In the genomic region with DNA sequence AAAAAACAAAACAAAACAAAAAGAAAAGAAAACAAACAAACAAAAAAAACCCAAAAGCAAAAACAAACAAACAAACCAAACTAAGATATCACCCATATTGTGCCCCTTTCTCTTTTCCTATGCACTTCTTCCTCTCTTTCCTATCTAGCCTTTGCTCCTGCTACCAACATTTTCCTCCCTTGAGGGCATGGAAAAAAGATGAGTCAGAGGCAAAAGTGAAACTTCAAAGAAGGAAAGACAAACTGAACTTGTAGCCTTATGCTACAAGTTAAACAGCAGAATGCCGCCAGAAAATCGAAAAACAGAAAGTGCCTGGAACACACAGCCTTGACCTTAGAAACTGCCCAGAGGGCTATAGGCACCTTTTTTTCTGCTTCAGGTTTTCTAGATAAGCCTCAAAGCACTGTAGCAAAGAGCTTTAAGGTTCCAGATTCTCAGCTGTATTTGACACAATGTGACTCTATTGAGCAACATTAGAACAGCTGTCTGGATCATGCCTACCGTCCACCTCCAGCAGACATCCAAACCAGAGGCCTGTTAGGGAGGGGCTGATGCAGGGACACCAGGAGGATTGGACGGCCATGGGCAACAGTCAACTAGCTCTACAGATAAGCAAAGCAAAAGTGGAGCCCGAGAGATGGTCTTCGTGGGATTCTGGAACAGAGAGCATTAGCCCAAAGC, we compare ENCODE assay signal across 19 mouse cellular contexts. TPM values are rescaled to one million over a fixed set of nuclear protein-coding genes. Genes with fewer than 3 reads are reported as not detected.
DNase-seq lines count a peak whose midpoint lies in the region; ATAC-seq and TF ChIP-seq lines count a peak whose summit lies in the region.
"Had no signal": no experiment of that assay in that cellular context is flagged by ENCODE, and none has a peak within 500 bp of the region (broad histone marks: within the 10 kb centered on the region; RNA-seq: fewer than 3 reads in every experiment).

No protein-coding gene starts in this region.

- H3K4me1 ChIP-seq in liver, embryonic 15.5 days (replicated peaks), result peaks cover 12% of the 10 kb centered on the region
- H3K4me1 ChIP-seq in liver, embryonic 12.5 days, result peaks cover 8% of the 10 kb centered on the region
- no peaks in the 10 kb centered on the region; the same call in 1 of the 2 replicates for H3K4me1 ChIP-seq in liver, embryonic 16.5 days (ENCODE audit: control insufficient read depth, low read depth, low read length)
- H3K4me1 ChIP-seq: forebrain, embryonic 12.5 days; heart, embryonic 13.5 days; hindbrain, embryonic 15.5 days; intestine, embryonic 15.5 days; midbrain, embryonic 12.5 days; neural tube, embryonic 15.5 days had no signal

- no peak overlapping the region for H3K9ac ChIP-seq in liver, embryonic 15.5 days
- H3K9ac ChIP-seq in liver, embryonic 12.5 days, result no peak overlapping the region
- no peak overlapping the region for H3K9ac ChIP-seq in liver, embryonic 16.5 days (ENCODE audit: low read depth, low read length)
- H3K9ac ChIP-seq: forebrain, embryonic 12.5 days; heart, embryonic 13.5 days; hindbrain, embryonic 15.5 days; intestine, embryonic 15.5 days; midbrain, embryonic 12.5 days; neural tube, embryonic 15.5 days had no signal

- DNase-seq in NIH3T3 (ENCODE audit: low read depth), result peak; percentile 60
- no peak for DNase-seq in cerebellum, postnatal 10 days
- DNase-seq in urinary bladder, postnatal 4 days (ENCODE audit: low spot score in 2 of 2), result no peak
- DNase-seq: adrenal gland, postnatal 10 days; cerebellum, adult 2 months; heart, adult 18-20 months; heart, postnatal 36 days; lung, adult 2 months had no signal

- ATAC-seq in liver, embryonic 15.5 days (ENCODE audit: insufficient read depth), result peak; percentile 37; the same call in 1 of the 2 replicates
- no peak for ATAC-seq in liver, embryonic 12.5 days
- ATAC-seq in liver, embryonic 16.5 days (ENCODE audit: low read depth), result 0 out of 2 replicates have a peak, but pooled peaks have one; percentile 37
- ATAC-seq: intestine, embryonic 15.5 days had no signal

- H3K4me2 ChIP-seq in liver, embryonic 15.5 days, result peak overlapping the region; percentile 23; the same call in 1 of the 2 replicates
- no peak overlapping the region for H3K4me2 ChIP-seq in liver, embryonic 12.5 days
- H3K4me2 ChIP-seq in liver, embryonic 16.5 days (ENCODE audit: low read depth, low read length), result 0 out of 2 replicates have a peak overlapping the region, but pooled peaks have one; percentile 5
- peak overlapping the region; percentile 46 for H3K4me2 ChIP-seq in myocyte (ENCODE audit: low read depth)
- H3K4me2 ChIP-seq: forebrain, embryonic 12.5 days; heart, embryonic 13.5 days; hindbrain, embryonic 15.5 days; intestine, embryonic 15.5 days; midbrain, embryonic 12.5 days; neural tube, embryonic 15.5 days had no signal

- no peaks in the 10 kb centered on the region for H3K27me3 ChIP-seq in liver, embryonic 15.5 days
- H3K27me3 ChIP-seq in liver, embryonic 12.5 days (replicated peaks), result peaks cover 9% of the 10 kb centered on the region; the same call in 1 of the 2 replicates
- no peaks in the 10 kb centered on the region for H3K27me3 ChIP-seq in liver, embryonic 16.5 days (ENCODE audit: control insufficient read depth, insufficient read depth, low read depth, low read length)
- no peaks in the 10 kb centered on the region for H3K27me3 ChIP-seq in myocyte (ENCODE audit: control insufficient read depth, insufficient read depth, insufficient read length)
- H3K27me3 ChIP-seq: forebrain, embryonic 12.5 days; heart, embryonic 13.5 days; hindbrain, embryonic 15.5 days; intestine, embryonic 15.5 days; midbrain, embryonic 12.5 days; neural tube, embryonic 15.5 days had no signal

- H3K9me3 ChIP-seq in liver, embryonic 15.5 days (replicated peaks), result no peaks in the 10 kb centered on the region
- no peaks in the 10 kb centered on the region for H3K9me3 ChIP-seq in liver, embryonic 12.5 days (replicated peaks)
- H3K9me3 ChIP-seq in liver, embryonic 16.5 days (replicated peaks; ENCODE audit: control insufficient read depth, low read length), result no peaks in the 10 kb centered on the region
- H3K9me3 ChIP-seq: forebrain, embryonic 12.5 days; heart, embryonic 13.5 days; hindbrain, embryonic 15.5 days; intestine, embryonic 15.5 days; midbrain, embryonic 12.5 days; neural tube, embryonic 15.5 days had no signal

- H3K36me3 ChIP-seq in liver, embryonic 15.5 days (replicated peaks), result no peaks in the 10 kb centered on the region
- no peaks in the 10 kb centered on the region for H3K36me3 ChIP-seq in liver, embryonic 12.5 days
- no peaks in the 10 kb centered on the region for H3K36me3 ChIP-seq in liver, embryonic 16.5 days (ENCODE audit: control insufficient read depth, insufficient read depth)
- H3K36me3 ChIP-seq in myocyte (ENCODE audit: control insufficient read depth, insufficient read depth), result no peaks in the 10 kb centered on the region
- H3K36me3 ChIP-seq: forebrain, embryonic 12.5 days; heart, embryonic 13.5 days; hindbrain, embryonic 15.5 days; intestine, embryonic 15.5 days; midbrain, embryonic 12.5 days; neural tube, embryonic 15.5 days had no signal

- no peak overlapping the region for H3K4me3 ChIP-seq in liver, embryonic 15.5 days (replicated peaks)
- no peak overlapping the region for H3K4me3 ChIP-seq in liver, embryonic 12.5 days
- no peak overlapping the region for H3K4me3 ChIP-seq in liver, embryonic 16.5 days (ENCODE audit: low read depth, low read length)
- no peak overlapping the region for H3K4me3 ChIP-seq in myocyte
- H3K4me3 ChIP-seq: forebrain, embryonic 12.5 days; heart, embryonic 13.5 days; hindbrain, embryonic 15.5 days; intestine, embryonic 15.5 days; midbrain, embryonic 12.5 days; neural tube, embryonic 15.5 days had no signal

- TF ChIP-seq POLR2A in myocyte (IDR thresholded peaks at IDR 0.05; ENCODE audit: insufficient read length, low read depth), result no peak

- 49% methylated on average over 6 of the region's 6 CpGs for WGBS in liver, embryonic 15.5 days (ENCODE audit: insufficient replicate concordance)
- 53% methylated on average over 6 of the region's 6 CpGs for WGBS in liver, embryonic 12.5 days (ENCODE audit: insufficient replicate concordance)
- 52% methylated on average over 6 of the region's 6 CpGs for WGBS in liver, embryonic 16.5 days (ENCODE audit: insufficient replicate concordance)

- peak overlapping the region; percentile 61 for H3K27ac ChIP-seq in liver, embryonic 15.5 days (replicated peaks)
- no peak overlapping the region for H3K27ac ChIP-seq in liver, embryonic 12.5 days
- peak overlapping the region; percentile 34 for H3K27ac ChIP-seq in liver, embryonic 16.5 days (ENCODE audit: low read length)
- H3K27ac ChIP-seq: forebrain, embryonic 12.5 days; heart, embryonic 13.5 days; hindbrain, embryonic 15.5 days; intestine, embryonic 15.5 days; midbrain, embryonic 12.5 days; neural tube, embryonic 15.5 days; stomach, postnatal 0 days had no signal

- no peaks in the 10 kb centered on the region for H3K79me2 ChIP-seq in myocyte (ENCODE audit: control insufficient read depth, insufficient read depth)

- H3ac ChIP-seq in myocyte (ENCODE audit: control insufficient read depth, insufficient read length), result no peak overlapping the region

TF ChIP-seq in myocyte, 11 proteins besides CTCF, POLR2A, EP300 and RAD21:
- no peak for TF ChIP-seq TCF3 (IDR thresholded peaks at IDR 0.05; ENCODE audit: insufficient read length, low read depth)
- TF ChIP-seq MAX (IDR thresholded peaks at IDR 0.05; ENCODE audit: low read depth), result no peak
- TF ChIP-seq MYOD1 (IDR thresholded peaks at IDR 0.05; ENCODE audit: control insufficient read depth in 1 of 3, insufficient read length in 2 of 3, low read depth in 2 of 3), result peak in 2 of 3 experiments; percentile 30 to 39
- TF ChIP-seq CEBPB (IDR thresholded peaks at IDR 0.05; ENCODE audit: insufficient read depth, poor library complexity, severe bottlenecking), result peak; percentile 87

RNA-seq across cellular contexts. Expression of a gene that starts 1.9 kb away (rescaled TPM):
- polyA plus RNA-seq in liver, embryonic 15.5 days (2015; fragmentation: Nextera tagmentation; extraction: Ambion mirVana), result 3.9 and 4.2 TPM in 2 replicates
- polyA plus RNA-seq in liver, embryonic 12.5 days (2016; fragmentation: Nextera tagmentation; extraction: Ambion mirVana), result 1.3 and 2.0 TPM in 2 replicates
- polyA plus RNA-seq in liver, embryonic 16.5 days (2015; fragmentation: Nextera tagmentation; extraction: Ambion mirVana), result 4.1 and 4.3 TPM in 2 replicates
- polyA plus RNA-seq in myocyte (2012; fragmentation: generic; extraction: Trizol), result 2.1 TPM

RNA-seq across cellular contexts. Expression of a gene that starts 40.5 kb away (rescaled TPM):
- polyA plus RNA-seq in liver, embryonic 15.5 days (2015; fragmentation: Nextera tagmentation; extraction: Ambion mirVana), result 4.8 and 5.7 TPM in 2 replicates
- 1.7 and 1.9 TPM in 2 replicates for polyA plus RNA-seq in liver, embryonic 12.5 days (2016; fragmentation: Nextera tagmentation; extraction: Ambion mirVana)
- 6.1 and 6.7 TPM in 2 replicates for polyA plus RNA-seq in liver, embryonic 16.5 days (2015; fragmentation: Nextera tagmentation; extraction: Ambion mirVana)
- polyA plus RNA-seq in myocyte (2012; fragmentation: generic; extraction: Trizol), result 0.11 TPM

RNA-seq across cellular contexts. Expression of a gene that starts 47.9 kb away (rescaled TPM):
- polyA plus RNA-seq in liver, embryonic 15.5 days (2015; fragmentation: Nextera tagmentation; extraction: Ambion mirVana), result 27.2 and 28.0 TPM in 2 replicates
- 16.1 and 17.0 TPM in 2 replicates for polyA plus RNA-seq in liver, embryonic 12.5 days (2016; fragmentation: Nextera tagmentation; extraction: Ambion mirVana)
- polyA plus RNA-seq in liver, embryonic 16.5 days (2015; fragmentation: Nextera tagmentation; extraction: Ambion mirVana), result 28.6 and 30.3 TPM in 2 replicates
- polyA plus RNA-seq in myocyte (2012; fragmentation: generic; extraction: Trizol), result 0.05 TPM

Comparison
In these comparisons a context has a peak if more than half of its experiments do, and no peak if none do; other contexts are left out.
1. RNA of a gene that starts 47.9 kb away (polyA plus RNA-seq): 28.6 to 30.3 TPM in liver, embryonic 16.5 days, 27.2 to 28.0 TPM in liver, embryonic 15.5 days and 16.1 to 17.0 TPM in liver, embryonic 12.5 days; 0.05 TPM in myocyte (single experiment); every median in the first group is over 10 times any median in the second.